Mouse (Mus musculus) c-Kit-negative CD71-positive TER-119-positive erythroid progenitor cells, embryonic 14.5 days (primary cell): ENCODE results near the gene Iqcn.

Source experiments
- DNase-seq: peaks from one replicate; pipeline ENCODE4 v3.0.0-alpha.2; 2013; ENCODE audit warnings: low read depth, low spot score

Iqcn gene

GRCm38 (mm10) chr8:70699834-70700554, 3.3 kb upstream of the Iqcn start:
- peak; percentile 47 for DNase-seq

DNA sequence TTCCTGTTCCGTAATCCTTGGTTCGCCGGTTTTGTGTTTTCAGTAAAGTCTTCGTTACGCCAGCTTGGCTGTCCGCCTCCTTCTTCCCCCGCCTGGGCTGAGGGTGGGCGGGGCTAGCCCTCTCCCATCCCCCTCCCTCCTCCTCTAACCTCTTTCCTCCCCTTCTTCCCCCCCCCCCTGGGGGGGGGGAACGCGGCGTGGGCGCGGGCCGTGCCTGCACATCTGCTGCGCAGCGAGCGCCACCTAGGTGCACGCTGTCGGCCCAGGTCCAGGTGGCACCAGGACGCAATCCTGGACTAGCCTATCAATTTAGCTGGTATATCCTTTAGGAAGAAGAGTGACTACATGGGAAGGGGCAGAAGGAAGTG, 2.7 kb upstream of the Iqcn start:
- peak; percentile 66 for DNase-seq

DNA sequence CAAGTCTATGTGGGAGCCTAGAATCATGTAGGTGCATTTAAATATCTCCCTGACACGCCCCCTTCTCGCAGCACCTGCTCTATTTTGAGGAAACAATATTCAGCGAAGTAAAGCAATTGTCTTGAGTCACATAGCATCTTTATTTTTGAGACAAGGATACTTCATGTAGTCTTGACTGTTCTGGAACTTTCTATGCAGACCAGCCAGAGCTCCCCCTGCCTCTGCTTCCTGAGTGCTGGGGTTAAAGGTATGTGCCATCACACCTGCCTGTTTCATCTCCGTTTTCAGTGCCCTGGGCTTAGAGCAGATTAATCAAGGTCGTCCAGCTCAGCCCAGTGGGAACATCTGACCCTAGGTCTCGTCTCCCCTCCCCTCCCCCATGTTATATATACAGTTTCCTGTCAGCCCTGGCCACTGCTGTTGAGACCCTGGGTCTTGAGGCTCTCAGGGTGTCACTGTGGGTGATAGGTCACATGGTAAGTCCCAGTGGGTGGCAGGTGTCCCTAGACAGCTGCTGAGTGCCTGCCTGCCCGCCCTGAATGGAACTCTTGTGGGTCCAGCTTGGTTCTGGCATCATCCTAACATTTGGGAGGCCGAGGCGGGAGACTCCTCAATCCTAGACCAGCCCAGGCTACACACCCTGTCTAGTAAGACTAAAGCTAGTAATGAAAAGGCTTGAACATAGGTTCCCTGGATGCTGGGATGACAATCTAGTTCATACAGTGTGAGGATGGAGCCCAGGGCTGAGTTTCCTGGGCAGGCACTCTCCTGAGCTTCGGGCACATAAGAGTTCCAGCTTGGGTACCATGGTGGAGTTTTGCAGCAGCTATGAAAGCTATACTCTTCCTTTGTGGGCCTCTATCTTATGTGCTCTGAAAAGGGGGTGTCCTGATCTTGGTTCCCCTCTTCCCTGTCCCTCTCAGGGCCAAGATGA, 1.9 kb upstream of the Iqcn start:
- no peak for DNase-seq

GRCm38 (mm10) chr8:70701982-70702841, 1.0 kb upstream of the Iqcn start:
- no peak for DNase-seq

- no peak for DNase-seq
Observed at GRCm38 (mm10) chr8:70702842-70703182, 445 bp upstream of the Iqcn start.

- DNase-seq, result no peak
Observed at GRCm38 (mm10) chr8:70708281-70708680, 5.0 kb downstream of the Iqcn start.

DNA sequence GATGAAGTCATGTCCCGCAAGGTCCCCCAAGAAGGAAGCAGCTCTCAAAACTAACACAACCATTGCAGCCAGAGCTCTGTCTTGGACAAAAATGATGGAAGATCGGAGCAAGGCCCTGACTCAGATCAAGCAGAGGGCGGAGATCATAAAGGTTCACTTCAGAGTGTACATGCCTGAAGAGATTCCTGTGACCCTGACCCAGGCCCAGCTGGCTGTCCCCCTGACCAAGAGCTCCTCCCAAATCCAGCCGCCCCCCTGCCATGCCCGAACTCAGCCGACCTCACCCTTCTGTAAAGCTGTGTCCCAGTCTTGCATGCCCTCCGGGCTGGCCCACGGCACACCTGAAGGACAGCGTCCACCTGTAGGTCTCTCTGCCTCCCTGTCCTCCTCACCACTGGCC, 6.5 kb downstream of the Iqcn start:
- DNase-seq, result no peak

GRCm38 (mm10) chr8:70710296-70710695, 7.0 kb downstream of the Iqcn start:
- no peak for DNase-seq

DNA sequence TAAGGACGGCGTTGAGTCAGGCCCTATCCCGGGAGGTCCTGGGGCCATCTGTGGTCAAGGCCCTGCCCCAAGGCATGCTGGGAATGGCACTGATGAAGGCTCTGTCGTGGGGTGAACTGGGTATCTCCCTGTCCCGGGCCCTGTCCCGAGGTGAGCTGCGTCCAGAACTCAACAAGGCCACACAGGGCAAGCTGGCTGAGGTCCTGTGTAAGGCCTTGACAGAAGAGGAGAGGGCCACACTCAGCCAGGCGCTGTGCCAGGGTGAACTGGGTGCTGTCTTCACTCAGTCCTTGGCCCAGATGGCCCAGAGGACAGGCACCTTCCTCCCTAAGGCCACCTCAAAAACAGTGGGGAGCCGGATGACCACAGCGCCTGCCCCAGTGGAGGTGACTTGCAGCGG, 7.8 kb downstream of the Iqcn start:
- no peak for DNase-seq

DNA sequence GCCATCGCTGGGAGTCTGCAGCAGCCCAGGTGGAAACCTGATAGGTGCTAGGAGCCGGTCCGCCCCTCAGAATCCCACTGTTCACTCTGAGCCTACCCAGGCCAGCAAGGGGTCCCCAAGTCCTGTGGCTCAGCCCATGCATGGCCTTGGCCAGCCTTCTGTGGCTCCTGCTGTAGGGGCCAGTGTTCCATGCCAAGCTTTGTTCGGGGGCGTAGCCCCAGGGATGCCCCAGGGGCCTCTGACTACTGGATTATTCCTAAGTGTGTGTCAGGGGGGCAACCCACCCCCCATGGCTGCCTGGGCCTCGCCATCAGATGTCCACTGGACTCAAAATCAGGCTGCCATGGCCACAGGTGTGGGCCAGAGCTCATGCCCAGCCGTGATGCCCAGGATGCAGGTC, 10.7 kb downstream of the Iqcn start:
- no peak for DNase-seq

GRCm38 (mm10) chr8:70715086-70715485, 11.8 kb downstream of the Iqcn start:
- no peak for DNase-seq

GRCm38 (mm10) chr8:70716521-70717400, 13.5 kb downstream of the Iqcn start:
- DNase-seq, result no peak

GRCm38 (mm10) chr8:70718297-70718696, 15.0 kb downstream of the Iqcn start, which contains the start of gene Gm3336:
Gm3336 (plus strand) TSS chr8:70718543.
- DNase-seq, result no peak

DNA sequence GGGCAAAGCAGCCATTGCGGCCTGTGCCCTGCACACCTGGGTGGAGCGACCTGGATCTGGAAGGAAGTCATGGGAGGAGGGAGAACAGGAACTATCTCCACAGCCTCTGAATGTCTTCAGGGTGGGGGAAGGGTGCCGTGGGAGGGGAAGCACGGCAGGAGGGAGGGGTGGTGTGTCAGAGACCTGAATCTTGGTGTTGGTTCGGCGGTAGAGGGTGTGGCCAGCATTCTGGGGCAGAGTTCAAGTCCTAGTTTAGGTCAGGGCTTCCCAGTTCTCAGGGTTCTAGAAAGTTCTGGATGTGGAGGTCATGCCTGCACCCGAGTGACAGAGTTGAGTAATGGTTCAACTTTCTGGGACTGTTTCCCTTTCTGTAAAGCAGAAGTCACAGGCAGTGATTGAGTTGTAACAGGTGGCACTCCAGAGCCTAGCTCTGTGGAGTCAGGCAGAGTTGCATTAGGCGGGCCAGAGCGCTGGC, 16.6 kb downstream of the Iqcn start:
- DNase-seq, result no peak

- DNase-seq, result peak; percentile 62
Observed at GRCm38 (mm10) chr8:70720739-70721138, 17.5 kb downstream of the Iqcn start.

DNA sequence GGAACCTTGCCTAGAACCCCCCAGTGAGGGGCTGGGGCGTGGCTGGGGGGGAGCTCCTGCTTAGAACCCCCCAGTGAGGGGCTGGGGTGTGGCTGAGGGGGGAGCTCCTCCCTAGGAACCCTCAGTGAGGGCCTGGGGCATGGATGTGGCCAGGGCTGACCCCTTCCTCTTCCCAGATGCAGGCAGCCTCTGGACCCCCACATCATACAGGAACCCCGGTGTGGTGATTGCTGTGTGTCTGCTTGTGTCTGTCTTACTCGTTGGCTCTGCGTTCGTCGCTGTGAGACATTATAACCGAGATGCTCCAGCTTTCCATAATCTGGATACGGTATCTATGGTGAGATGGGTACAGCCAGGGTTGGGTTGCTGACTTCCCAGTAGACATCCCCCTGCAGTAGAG, 18.3 kb downstream of the Iqcn start:
- DNase-seq, result no peak

DNA sequence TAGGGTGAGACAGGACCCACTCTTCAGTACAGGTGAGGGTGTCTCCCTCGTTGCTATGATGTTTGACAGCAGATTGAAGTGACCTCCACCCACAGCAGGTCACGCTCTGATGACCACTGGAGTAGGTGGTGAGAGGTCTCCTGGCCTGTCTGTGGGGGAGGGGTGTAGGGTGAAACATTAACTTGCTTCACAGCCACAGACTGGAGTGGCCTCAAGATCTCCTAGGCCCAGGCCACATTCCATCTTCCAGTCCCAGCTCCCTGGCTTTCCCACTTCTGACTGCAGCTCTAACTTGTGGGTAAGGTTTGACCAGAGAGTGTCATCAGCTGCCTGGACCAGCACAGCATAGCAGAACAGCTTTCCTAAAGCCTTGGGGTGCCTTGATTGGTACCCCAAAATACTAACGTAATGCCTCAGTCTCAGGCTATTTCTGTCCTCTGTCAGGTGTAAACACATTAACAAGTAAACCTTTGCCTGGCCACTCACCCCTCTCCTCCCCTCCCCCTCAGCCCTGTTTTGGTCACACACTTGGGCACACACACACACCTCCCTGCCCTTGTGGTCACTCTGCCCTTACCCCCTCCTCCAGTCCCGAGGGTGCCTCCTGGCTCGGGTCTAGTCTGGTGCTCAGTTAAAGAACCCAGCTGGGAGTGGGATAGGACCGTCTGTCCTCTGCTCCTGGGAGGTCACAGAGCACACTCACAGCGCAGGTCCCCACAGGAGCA, 20.4 kb downstream of the Iqcn start, which contains the start of gene Pde4c:
Gene Pde4c, plus strand, starts transcription at position 235 of the 725 bp plus-strand sequence.
- no peak for DNase-seq

GRCm38 (mm10) chr8:70724216-70724615, 21.0 kb downstream of the Iqcn start:
- no peak for DNase-seq

DNA sequence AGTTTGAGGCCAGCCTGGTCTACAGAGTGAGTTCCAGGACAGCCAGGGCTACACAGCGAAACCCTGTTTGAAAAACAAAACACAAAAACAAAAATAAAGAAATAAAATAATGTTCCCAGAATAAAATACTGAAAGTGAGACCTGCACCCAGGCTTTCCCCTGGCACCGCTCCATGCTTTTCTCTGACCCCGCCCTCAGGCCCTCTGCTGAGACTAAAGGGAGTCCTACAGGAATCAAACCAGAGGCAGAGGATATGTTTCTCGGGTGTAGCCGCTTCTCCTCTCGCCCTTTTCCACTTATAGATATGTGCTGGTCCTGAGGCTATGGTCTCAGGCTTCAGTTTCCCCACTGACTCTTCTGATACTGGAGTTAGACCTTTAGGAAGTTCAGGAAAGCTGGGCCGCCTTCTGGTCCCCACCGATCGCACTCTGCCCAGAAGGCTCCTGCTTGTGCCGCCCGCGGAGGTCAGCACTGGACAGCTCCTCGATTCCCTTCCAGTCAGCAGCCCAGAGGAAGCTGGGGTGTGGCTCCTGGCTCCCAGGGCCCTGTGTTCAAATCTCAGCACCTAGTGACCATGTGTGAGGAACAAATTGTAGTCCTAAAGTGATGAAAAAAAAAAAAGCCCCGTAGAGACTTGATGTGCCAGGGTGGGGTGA, 22.7 kb downstream of the Iqcn start:
- no peak for DNase-seq

DNA sequence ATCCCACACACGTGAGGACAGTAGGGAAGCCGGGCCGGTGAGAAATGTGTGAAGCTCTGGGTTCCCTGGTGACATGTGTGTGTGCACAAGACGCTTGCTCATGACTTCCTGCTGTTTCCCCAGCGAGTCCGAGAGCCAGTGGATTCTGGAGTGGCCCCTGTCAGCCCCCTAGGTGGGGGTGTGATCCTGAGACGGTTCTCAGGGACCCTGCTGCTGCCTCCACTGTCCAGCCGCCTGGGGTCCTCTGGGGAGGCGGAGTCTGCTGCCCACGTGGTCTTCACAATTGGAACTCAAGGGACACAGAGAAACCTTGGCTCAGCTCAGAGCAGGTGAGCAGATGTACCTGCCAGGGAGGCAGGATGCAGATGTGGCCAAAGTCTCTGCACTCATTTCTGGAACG, 23.5 kb downstream of the Iqcn start:
- DNase-seq, result no peak
